Mouse (Mus musculus): ENCODE measurements around the gene Dhcr7.

- TF ChIP-seq GATA1 (IDR thresholded peaks at IDR 0.05; ENCODE audit: low read length) (no peak), TAL1 (IDR thresholded peaks at IDR 0.05; ENCODE audit: low read length) (no peak)
Measured at GRCm38 (mm10) chr7:143837705-143838358, 14.9 kb downstream of the Dhcr7 start.
